Mouse (Mus musculus): ENCODE measurements around the gene Nudcd3.

GRCm38 (mm10) chr11:6059162-6059561 lies 141.1 kb downstream of the Nudcd3 start:
- TF ChIP-seq HCFC1 (IDR thresholded peaks at IDR 0.05; ENCODE audit: borderline replicate concordance, insufficient read depth, low read length) (no peak), CHD2 (IDR thresholded peaks at IDR 0.05; ENCODE audit: low read depth, low read length) (no peak), ZNF384 (IDR thresholded peaks at IDR 0.05; ENCODE audit: low read depth, low read length) (no peak), ZC3H11A (IDR thresholded peaks at IDR 0.05; ENCODE audit: borderline replicate concordance, low read depth, low read length) (no peak)
